Mouse (Mus musculus) CH12.LX (cell line): ENCODE results near the gene Aggf1. TPM values are rescaled to one million over a fixed set of nuclear protein-coding genes. Genes with fewer than 3 reads are reported as not detected.

Source experiments
- DNase-seq: peaks from one replicate; pipeline ENCODE4 v3.0.0-alpha.2; 2013; ENCODE audit errors: extremely low read depth
- H3K27ac ChIP-seq: 2 replicates; pipeline ENCODE4 v1.5.1; 2012; ENCODE audit warnings: low read depth, mild to moderate bottlenecking, control low read depth, moderate library complexity; ENCODE audit not compliant: insufficient read depth
- H3K27me3 ChIP-seq: replicated peaks from 2 replicates; pipeline ENCODE3; 2012; ENCODE audit warnings: inconsistent platforms
- H3K36me3 ChIP-seq, 2 experiments: replicated peaks in 1 of 2; 2 replicates each; pipeline versions ENCODE3 to v1.6.1; 2012; ENCODE audit warnings: inconsistent platforms in 1 of 2, low read length in 1 of 2, mild to moderate bottlenecking in 1 of 2, mixed read lengths in 1 of 2, moderate library complexity in 1 of 2; ENCODE audit not compliant: control insufficient read depth in 1 of 2, insufficient read depth in 1 of 2
- H3K4me1 ChIP-seq, 2 experiments: 2 replicates each; pipeline ENCODE4 v1.6.1; 2012; ENCODE audit warnings: inconsistent platforms in 1 of 2, moderate library complexity in 1 of 2; ENCODE audit not compliant: insufficient read depth in 2 of 2, control insufficient read depth in 1 of 2
- H3K4me2 ChIP-seq: 2 replicates; pipeline ENCODE4 v1.6.1; 2012; ENCODE audit warnings: low read depth, mild to moderate bottlenecking, control low read depth; ENCODE audit not compliant: poor library complexity, insufficient read depth, severe bottlenecking
- H3K4me3 ChIP-seq, 3 experiments: fragments of 150-350 bp in 1 of 3; sonication (generic) in 1 of 3; replicated peaks in 1 of 3; 2 replicates each; pipeline versions ENCODE3 to v1.5.1; 2011 to 2012; ENCODE audit warnings: low read depth in 2 of 3, low read length in 2 of 3, mild to moderate bottlenecking in 2 of 3, moderate library complexity in 2 of 3, control low read depth in 1 of 3, improper control_type of control experiment in 1 of 3, inconsistent platforms in 1 of 3, mixed read lengths in 1 of 3; ENCODE audit not compliant: poor library complexity in 1 of 3
- H3K79me2 ChIP-seq: replicated peaks from 2 replicates; pipeline ENCODE4 v1.6.1; 2012; ENCODE audit warnings: mild to moderate bottlenecking, moderate library complexity; ENCODE audit not compliant: control insufficient read depth, poor library complexity, insufficient read depth, severe bottlenecking; ENCODE audit errors: extremely low read depth
- H3K9ac ChIP-seq: 2 replicates; pipeline ENCODE4 v1.6.1; 2012; ENCODE audit warnings: low read depth, mild to moderate bottlenecking, control low read depth, moderate library complexity; ENCODE audit not compliant: insufficient read depth
- H3K9me3 ChIP-seq: replicated peaks from 2 replicates; pipeline ENCODE3; 2012; ENCODE audit warnings: low read length, inconsistent platforms, mixed read lengths
- EP300 ChIP-seq: IDR thresholded peaks from 2 replicates; pipeline ENCODE4 v1.6.1; 2011; ENCODE audit warnings: low read length, improper control_type of control experiment
- HCFC1 ChIP-seq: IDR thresholded peaks from 2 replicates; pipeline ENCODE4 v1.6.1; 2012; ENCODE audit warnings: low read depth, mild to moderate bottlenecking, inconsistent platforms, low read length, improper control_type of control experiment
- MAFK ChIP-seq: IDR thresholded peaks from 2 replicates; pipeline ENCODE4 v1.6.1; 2011; ENCODE audit warnings: low read length, improper control_type of control experiment; ENCODE audit not compliant: insufficient replicate concordance
- MAZ ChIP-seq: IDR thresholded peaks from 2 replicates; pipeline ENCODE4 v1.6.1; 2012; ENCODE audit warnings: low read depth, mild to moderate bottlenecking, inconsistent platforms, low read length, improper control_type of control experiment, moderate library complexity
- MEF2A ChIP-seq: IDR thresholded peaks from 2 replicates; pipeline ENCODE4 v1.6.1; 2014; ENCODE audit warnings: low read depth, mild to moderate bottlenecking, inconsistent platforms, low read length, improper control_type of control experiment, borderline replicate concordance
- NELFE ChIP-seq: IDR thresholded peaks from 2 replicates; pipeline ENCODE4 v1.6.1; 2011; ENCODE audit warnings: low read depth, low read length, improper control_type of control experiment
- NRF1 ChIP-seq: IDR thresholded peaks from 2 replicates; pipeline ENCODE4 v1.6.1; 2014; ENCODE audit warnings: low read depth, mild to moderate bottlenecking, inconsistent platforms, low read length, improper control_type of control experiment, moderate library complexity
- PAX5 ChIP-seq: IDR thresholded peaks from 2 replicates; pipeline ENCODE4 v1.6.1; 2012; ENCODE audit warnings: low read length, inconsistent platforms, mixed read lengths
- POLR2AphosphoS2 ChIP-seq: IDR thresholded peaks from 2 replicates; pipeline ENCODE4 v1.6.1; 2011; ENCODE audit warnings: low read depth, low read length, improper control_type of control experiment
- RCOR1 ChIP-seq: conservative IDR thresholded peaks from 2 replicates; pipeline ENCODE4 v1.6.1; 2012; ENCODE audit warnings: low read depth, mild to moderate bottlenecking, inconsistent platforms, low read length, improper control_type of control experiment
- TBP ChIP-seq: conservative IDR thresholded peaks from 2 replicates; pipeline ENCODE4 v1.6.1; 2011; ENCODE audit warnings: low read depth, low read length, improper control_type of control experiment
- TCF12 ChIP-seq: IDR thresholded peaks from 2 replicates; pipeline ENCODE4 v1.6.1; 2014; ENCODE audit warnings: low read depth, mild to moderate bottlenecking, inconsistent platforms, low read length, improper control_type of control experiment
- USF1 ChIP-seq: IDR thresholded peaks from 2 replicates; pipeline ENCODE4 v1.6.1; 2014; ENCODE audit warnings: low read depth, mild to moderate bottlenecking, inconsistent platforms, low read length, improper control_type of control experiment
- ZMIZ1 ChIP-seq: IDR thresholded peaks from 2 replicates; pipeline ENCODE4 v1.6.1; 2012; ENCODE audit warnings: low read depth, mild to moderate bottlenecking, inconsistent platforms, low read length, improper control_type of control experiment
- dilution Hi-C: fragments of 300-500 bp; cut with MboI; formaldehyde crosslinking; loops from 2 replicates; pipeline ENCODE4 v1.14.3; 2020; ENCODE audit warnings: low sequenced_read_pairs; ENCODE audit not compliant: extremely low pct_unique_long_range_greater_than_20kb, extremely low pct_ligation_motif_present
- in situ Hi-C: fragments of 300-500 bp; cut with MboI; formaldehyde crosslinking; loops from 3 replicates; pipeline ENCODE4 v1.14.3; 2019; ENCODE audit warnings: low sequenced_read_pairs, low pct_ligation_motif_present, low pct_unique_long_range_greater_than_20kb, mixed read lengths
- polyA plus RNA-seq: library from polyadenylated mRNA; unstranded; fragments of >175 nt; gene quantifications from 2 replicates; pipeline ENCODE4 v1.2.1, GENCODE M21; 2012; ENCODE audit warnings: low read depth; ENCODE audit not compliant: insufficient read length
- total RNA-seq, 2 experiments: library from RNA; depleted of rRNA; stranded (reverse); fragments of 300-350 nt in 1 of 2; fragments of >200 nt in 1 of 2; gene quantifications; 2 replicates each; pipeline ENCODE4 v1.2.3; 2012 to 2014

Gene Aggf1
- total and polyA plus RNA-seq, 3 experiments = 47.3 to 68.6 (median 49.1) TPM

GRCm38 (mm10) chr13:95323400-95323799 is 51.8 kb downstream of the Aggf1 start, which contains the start of gene Zbed3:
Gene Zbed3 (plus strand): TSS chr13:95323612.
- Histone ChIP-seq H3K4me3 (peak within 1 kb of the TSS; percentile 66 to 88 (median 85)), H3K36me3 (peaks cover 0 to 7% of the 10 kb centered on the region in 2 experiments), H3K27ac (no peak within 1 kb of the TSS; the same call in 1 of the 2 replicates), H3K9ac (peak within 1 kb of the TSS; percentile 85), H3K4me1 (peaks cover 0 to 29% of the 10 kb centered on the region in 2 experiments; a peak in 2 of 4 replicates), H3K9me3 (no peaks in the 10 kb centered on the region), H3K4me2 (peak within 1 kb of the TSS; percentile 48), H3K27me3 (no peaks in the 10 kb centered on the region), H3K79me2 (peaks cover 20% of the 10 kb centered on the region)
- dilution Hi-C loops = no loop called here
- peak; percentile 69; the same call in 1 of the 2 replicates for TF ChIP-seq TBP
- TF ChIP-seq RCOR1 = no peak
- TF ChIP-seq MAZ = 0 out of 2 replicates have a peak, but pooled peaks have one; percentile 9
- in situ Hi-C loops = no loop called here
- DNase-seq = no peak

GRCm38 (mm10) chr13:95320451-95320850 is 54.7 kb downstream of the Aggf1 start:
- in situ Hi-C loops = no loop called here
- no peak overlapping the region for H3K9ac ChIP-seq
- H3K9me3 ChIP-seq = no peaks in the 10 kb centered on the region
- TF ChIP-seq MEF2A = no peak
- TF ChIP-seq USF1 = no peak
- no peak for TF ChIP-seq PAX5
- TF ChIP-seq NELFE = no peak
- no peak for TF ChIP-seq ZMIZ1
- no peak for TF ChIP-seq HCFC1
- no peak for TF ChIP-seq EP300
- TF ChIP-seq NRF1 = no peak
- no peak for TF ChIP-seq TCF12
- no peak for TF ChIP-seq MAFK
- TF ChIP-seq POLR2AphosphoS2 = no peak
- TF ChIP-seq TBP = no peak
- H3K4me3 ChIP-seq = no peak overlapping the region
- dilution Hi-C loops = no loop called here
- H3K36me3 ChIP-seq = no peaks in the 10 kb centered on the region
- H3K4me2 ChIP-seq = no peak overlapping the region
- H3K4me1 ChIP-seq = peaks cover 0 to 20% of the 10 kb centered on the region in 2 experiments; a peak in 2 of 4 replicates
- no peaks in the 10 kb centered on the region for H3K27me3 ChIP-seq
- no peak overlapping the region for H3K27ac ChIP-seq
- no peaks in the 10 kb centered on the region for H3K79me2 ChIP-seq
- no peak for DNase-seq
